Mouse (Mus musculus): ENCODE results near the gene Naaladl2.

GRCm38 (mm10) chr3:24714770-24715169, 429.3 kb downstream of the Naaladl2 start:
- TF ChIP-seq CTCF (IDR thresholded peaks at IDR 0.05; ENCODE audit: low read depth, low read length) (no peak), POLR2AphosphoS5 (IDR thresholded peaks at IDR 0.05; ENCODE audit: insufficient replicate concordance, low read depth, low read length) (no peak), GATA2 (IDR thresholded peaks at IDR 0.05; ENCODE audit: borderline replicate concordance, low read depth, low read length) (no peak), GATA1 (IDR thresholded peaks at IDR 0.05; ENCODE audit: borderline replicate concordance, low read length) (no peak)

Measured in G1E (cell line).